Mouse (Mus musculus) megakaryocyte, embryonic 14.5 days (primary cell): ENCODE data around the gene Smyd1.

ENCODE experiments used
- FLI1 ChIP-seq: IDR thresholded peaks from 2 replicates; pipeline ENCODE4 v1.6.1; 2012; ENCODE audit warnings: low read length, inconsistent platforms, mixed read lengths
- GATA1 ChIP-seq: IDR thresholded peaks from 3 replicates; pipeline ENCODE4 v1.6.1; 2012; ENCODE audit warnings: mixed read lengths, low read length, inconsistent platforms, borderline replicate concordance

DNA sequence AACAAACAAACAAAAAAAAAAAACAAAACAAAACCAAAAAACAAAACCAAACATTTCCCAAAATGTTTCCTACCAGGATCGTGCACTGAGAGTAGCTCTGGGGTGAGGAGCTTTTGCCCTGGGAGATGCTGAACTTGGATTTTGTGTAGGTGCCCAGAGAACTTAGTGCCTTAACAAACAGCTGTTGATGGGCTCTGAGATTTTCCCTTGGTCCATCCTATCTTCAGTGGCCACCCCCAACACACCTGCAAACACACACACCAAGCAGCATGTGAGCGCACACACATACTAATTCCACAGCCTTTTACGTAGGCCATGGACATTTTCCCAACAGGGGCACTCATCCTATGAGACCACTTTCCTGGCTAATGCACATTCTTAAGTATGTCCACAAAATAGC, 109.6 kb downstream of the Smyd1 start:
- TF ChIP-seq GATA1 (no peak), FLI1 (no peak)
